Mouse (Mus musculus): ENCODE measurements around the gene Gm43517. TPM values are rescaled to one million over a fixed set of nuclear protein-coding genes. Genes with fewer than 3 reads are reported as not detected.

Gm43517 gene
- polyA plus RNA-seq, 1 experiment from 2014 or later: 2.4 TPM

- peak overlapping the region; percentile 92 for H3K9ac ChIP-seq
- WGBS: 2% methylated on average over 2 of the region's 2 CpGs
- H3K36me3 ChIP-seq (ENCODE audit: poor library complexity, severe bottlenecking): peaks cover 23% of the 10 kb centered on the region
- ATAC-seq: no peak
- no peaks in the 10 kb centered on the region for H3K4me1 ChIP-seq
- H3K4me2 ChIP-seq: peak overlapping the region; percentile 56
- peak overlapping the region; percentile 88 for H3K27ac ChIP-seq
- no peaks in the 10 kb centered on the region for H3K9me3 ChIP-seq (replicated peaks)
- H3K4me3 ChIP-seq: peak overlapping the region; percentile 66
- no peaks in the 10 kb centered on the region for H3K27me3 ChIP-seq
Measured at GRCm38 (mm10) chr12:49387856-49388598, 3.1 kb downstream of the Gm43517 start.

DNA sequence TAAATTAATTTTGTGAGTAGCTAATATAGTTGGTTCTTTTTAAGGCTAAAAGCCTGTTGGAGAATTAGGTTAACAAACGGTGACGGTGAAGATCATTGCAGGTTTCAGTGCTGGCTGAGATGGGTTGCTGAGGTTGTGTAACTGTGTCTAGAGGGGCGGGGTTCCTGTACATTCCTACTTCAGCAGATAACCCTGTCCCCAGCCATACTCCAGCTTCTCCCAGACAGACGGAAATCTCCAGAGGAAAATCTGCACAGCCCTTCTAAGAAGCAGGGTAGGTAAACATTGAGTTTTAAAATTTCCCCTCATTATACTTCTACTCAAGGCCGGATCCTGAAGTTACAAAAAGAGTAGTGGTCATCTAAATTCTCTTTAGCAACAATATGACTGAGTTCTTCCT lies 4.7 kb downstream of the Gm43517 start:
- Histone ChIP-seq H3K27me3 (no peaks in the 10 kb centered on the region; the same call in 1 of the 2 replicates), H3K9ac (peak overlapping the region; percentile 100)

GRCm38 (mm10) chr12:49390257-49390656 lies 5.3 kb downstream of the Gm43517 start:
- H3K27ac ChIP-seq: peak overlapping the region; percentile 99
- H3K27me3 ChIP-seq: no peaks in the 10 kb centered on the region; the same call in 1 of the 2 replicates
- H3K4me1 ChIP-seq: no peaks in the 10 kb centered on the region
- H3K9me3 ChIP-seq (replicated peaks): no peaks in the 10 kb centered on the region
- peak overlapping the region; percentile 100 for H3K9ac ChIP-seq
- 0% methylated on average over 13 of the region's 13 CpGs for WGBS
- peak overlapping the region; percentile 78 for H3K4me3 ChIP-seq
- ATAC-seq: peak; percentile 30
- H3K4me2 ChIP-seq: peak overlapping the region; percentile 69
- H3K36me3 ChIP-seq (ENCODE audit: poor library complexity, severe bottlenecking): peaks cover 19% of the 10 kb centered on the region

More for the DNA sequence above, 4.7 kb downstream of the Gm43517 start:
- H3K4me3 ChIP-seq: peak overlapping the region; percentile 78
- peak overlapping the region; percentile 99 for H3K27ac ChIP-seq
- no peaks in the 10 kb centered on the region for H3K9me3 ChIP-seq (replicated peaks)
- no peak for ATAC-seq
- peak overlapping the region; percentile 69 for H3K4me2 ChIP-seq
- H3K4me1 ChIP-seq: no peaks in the 10 kb centered on the region
- peaks cover 23% of the 10 kb centered on the region for H3K36me3 ChIP-seq (ENCODE audit: poor library complexity, severe bottlenecking)
- 3% methylated on average over 5 of the region's 5 CpGs for WGBS

GRCm38 (mm10) chr12:49390926-49391304 lies 5.9 kb downstream of the Gm43517 start:
- Histone ChIP-seq H3K27me3 (no peaks in the 10 kb centered on the region; the same call in 1 of the 2 replicates), H3K4me2 (peak overlapping the region; percentile 69), H3K9me3 (replicated peaks) (no peaks in the 10 kb centered on the region), H3K9ac (peak overlapping the region; percentile 100), H3K4me1 (no peaks in the 10 kb centered on the region), H3K27ac (peak overlapping the region; percentile 99), H3K4me3 (peak overlapping the region; percentile 78), H3K36me3 (ENCODE audit: poor library complexity, severe bottlenecking) (peaks cover 12% of the 10 kb centered on the region)
- under 1% methylated on average over 9 of the region's 9 CpGs for WGBS
- peak; percentile 40 for ATAC-seq

- H3K4me3 ChIP-seq: peak overlapping the region; percentile 78
- peaks cover 12% of the 10 kb centered on the region for H3K36me3 ChIP-seq (ENCODE audit: poor library complexity, severe bottlenecking)
- no peaks in the 10 kb centered on the region for H3K9me3 ChIP-seq (replicated peaks)
- H3K4me2 ChIP-seq: peak overlapping the region; percentile 69
- peak overlapping the region; percentile 100 for H3K9ac ChIP-seq
- peak; percentile 79 for ATAC-seq
- no peaks in the 10 kb centered on the region; the same call in 1 of the 2 replicates for H3K27me3 ChIP-seq
- no peaks in the 10 kb centered on the region for H3K4me1 ChIP-seq
- peak overlapping the region; percentile 99 for H3K27ac ChIP-seq
- WGBS: under 1% methylated on average over 42 of the region's 42 CpGs
Measured at GRCm38 (mm10) chr12:49391305-49392040, 6.5 kb downstream of the Gm43517 start.

DNA sequence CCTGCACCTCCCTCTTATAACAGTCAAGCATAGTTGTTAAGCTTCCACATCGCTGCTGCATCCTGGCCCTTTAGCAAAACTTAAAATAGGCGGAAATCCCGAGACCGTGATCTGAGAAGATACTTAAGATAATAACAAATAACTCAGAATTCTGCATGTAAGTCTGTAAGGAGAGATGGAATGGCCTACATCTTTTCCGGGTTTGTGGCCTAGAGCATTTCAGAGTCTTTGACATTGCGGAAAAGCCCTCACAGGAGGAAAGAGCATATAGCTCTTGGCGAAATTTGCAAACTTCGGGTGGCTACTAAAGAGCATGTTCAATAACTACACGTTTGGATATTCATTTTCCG lies 7.0 kb downstream of the Gm43517 start:
- WGBS: under 1% methylated on average over 10 of the region's 10 CpGs
- Histone ChIP-seq H3K27me3 (no peaks in the 10 kb centered on the region; the same call in 1 of the 2 replicates), H3K4me3 (peak overlapping the region; percentile 78), H3K4me2 (peak overlapping the region; percentile 69), H3K9me3 (replicated peaks) (no peaks in the 10 kb centered on the region), H3K4me1 (peaks cover 4% of the 10 kb centered on the region; the same call in 1 of the 2 replicates), H3K27ac (peak overlapping the region; percentile 99), H3K36me3 (ENCODE audit: poor library complexity, severe bottlenecking) (peaks cover 12% of the 10 kb centered on the region), H3K9ac (peak overlapping the region; percentile 100)
- no peak for ATAC-seq

- Histone ChIP-seq H3K4me1 (peaks cover 10% of the 10 kb centered on the region), H3K27ac (peak overlapping the region; percentile 99), H3K4me2 (peak overlapping the region; percentile 69), H3K9me3 (replicated peaks) (no peaks in the 10 kb centered on the region), H3K4me3 (peak overlapping the region; percentile 78), H3K9ac (peak overlapping the region; percentile 100), H3K27me3 (no peaks in the 10 kb centered on the region; the same call in 1 of the 2 replicates), H3K36me3 (ENCODE audit: poor library complexity, severe bottlenecking) (peaks cover 17% of the 10 kb centered on the region)
- no peak for ATAC-seq
- 2% methylated on average over 5 of the region's 5 CpGs for WGBS
Measured at GRCm38 (mm10) chr12:49392876-49393275, 7.9 kb downstream of the Gm43517 start.

GRCm38 (mm10) chr12:49393639-49394038 lies 8.7 kb downstream of the Gm43517 start:
- ATAC-seq: no peak
- Histone ChIP-seq H3K4me2 (peak overlapping the region; percentile 61), H3K9me3 (replicated peaks) (no peaks in the 10 kb centered on the region), H3K4me1 (peaks cover 11% of the 10 kb centered on the region), H3K4me3 (peak overlapping the region; percentile 46), H3K9ac (peak overlapping the region; percentile 84), H3K36me3 (ENCODE audit: poor library complexity, severe bottlenecking) (peaks cover 17% of the 10 kb centered on the region), H3K27me3 (no peaks in the 10 kb centered on the region; the same call in 1 of the 2 replicates), H3K27ac (peak overlapping the region; percentile 92)
- WGBS: 2% methylated on average over 3 of the region's 3 CpGs

DNA sequence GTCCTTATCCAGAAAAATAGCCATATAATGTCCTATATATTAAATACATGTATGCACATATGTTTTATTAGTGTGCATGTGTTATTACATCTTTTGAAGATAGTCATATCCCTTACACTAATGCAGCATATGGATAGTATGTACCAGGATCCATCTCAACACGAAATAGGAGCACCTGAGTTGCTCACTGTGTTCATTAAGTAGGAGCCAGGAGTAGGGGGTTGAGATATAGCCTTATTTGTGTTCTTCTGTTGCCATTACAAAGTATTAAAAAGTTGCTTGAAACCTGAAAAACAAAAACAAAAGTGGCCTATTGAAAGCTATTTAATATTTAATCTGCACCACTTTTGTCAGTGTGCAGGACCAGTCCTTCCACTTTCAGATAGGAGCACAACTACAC lies 9.2 kb downstream of the Gm43517 start:
- H3K4me3 ChIP-seq: peak overlapping the region; percentile 46
- H3K36me3 ChIP-seq (ENCODE audit: poor library complexity, severe bottlenecking): peaks cover 17% of the 10 kb centered on the region
- no peaks in the 10 kb centered on the region for H3K9me3 ChIP-seq (replicated peaks)
- H3K4me2 ChIP-seq: peak overlapping the region; percentile 69
- H3K27me3 ChIP-seq: no peaks in the 10 kb centered on the region; the same call in 1 of the 2 replicates
- 5% methylated on average over 1 of the region's 1 CpGs for WGBS
- peaks cover 13% of the 10 kb centered on the region for H3K4me1 ChIP-seq
- peak overlapping the region; percentile 84 for H3K9ac ChIP-seq
- no peak for ATAC-seq
- H3K27ac ChIP-seq: peak overlapping the region; percentile 95

DNA sequence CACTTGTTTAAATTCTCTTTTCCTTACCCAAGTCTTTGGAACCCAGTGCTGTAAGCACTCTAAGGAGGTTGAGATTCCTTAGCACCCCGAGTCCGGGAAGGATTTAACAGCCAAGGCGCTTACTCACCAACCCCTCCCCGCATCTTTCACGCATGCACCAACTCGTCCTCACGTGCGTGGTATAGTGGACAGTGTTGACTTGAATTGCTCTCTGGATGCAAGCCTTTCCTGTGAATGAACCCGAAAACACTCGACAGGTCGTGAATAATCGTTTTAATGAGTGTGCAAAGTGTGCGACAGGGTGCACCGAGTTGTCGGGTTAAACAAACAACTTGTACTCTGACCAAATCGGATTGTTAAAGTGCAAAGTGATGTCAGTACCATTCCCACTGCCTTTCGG lies 9.9 kb downstream of the Gm43517 start:
- Histone ChIP-seq H3K9ac (peak overlapping the region; percentile 84), H3K4me1 (peaks cover 16% of the 10 kb centered on the region), H3K36me3 (ENCODE audit: poor library complexity, severe bottlenecking) (peaks cover 17% of the 10 kb centered on the region), H3K4me2 (peak overlapping the region; percentile 69), H3K4me3 (peak overlapping the region; percentile 46), H3K27ac (peak overlapping the region; percentile 95), H3K9me3 (replicated peaks) (no peaks in the 10 kb centered on the region), H3K27me3 (no peaks in the 10 kb centered on the region; the same call in 1 of the 2 replicates)
- ATAC-seq: peak; percentile 48
- 1% methylated on average over 17 of the region's 17 CpGs for WGBS

GRCm38 (mm10) chr12:49395969-49396368 lies 11.0 kb downstream of the Gm43517 start:
- peak overlapping the region; percentile 26 for H3K4me3 ChIP-seq
- peak overlapping the region; percentile 50 for H3K4me2 ChIP-seq
- H3K27me3 ChIP-seq: no peaks in the 10 kb centered on the region; the same call in 1 of the 2 replicates
- peaks cover 25% of the 10 kb centered on the region for H3K4me1 ChIP-seq
- ATAC-seq: no peak
- WGBS: 6% methylated on average over 2 of the region's 2 CpGs
- H3K36me3 ChIP-seq (ENCODE audit: poor library complexity, severe bottlenecking): peaks cover 15% of the 10 kb centered on the region
- H3K9ac ChIP-seq: peak overlapping the region; percentile 64
- H3K27ac ChIP-seq: peak overlapping the region; percentile 59; the same call in 1 of the 2 replicates
- H3K9me3 ChIP-seq (replicated peaks): no peaks in the 10 kb centered on the region

- Histone ChIP-seq H3K4me2 (peak overlapping the region; percentile 59), H3K27ac (peak overlapping the region; percentile 79), H3K27me3 (no peaks in the 10 kb centered on the region; the same call in 1 of the 2 replicates)
Measured at GRCm38 (mm10) chr12:49396776-49397175, 11.8 kb downstream of the Gm43517 start.

More at GRCm38 (mm10) chr12:49396776-49397175, 11.8 kb downstream of the Gm43517 start:
- Histone ChIP-seq H3K36me3 (ENCODE audit: poor library complexity, severe bottlenecking) (peaks cover 7% of the 10 kb centered on the region), H3K4me3 (peak overlapping the region; percentile 31), H3K9ac (peak overlapping the region; percentile 76), H3K9me3 (replicated peaks) (no peaks in the 10 kb centered on the region), H3K4me1 (peaks cover 25% of the 10 kb centered on the region)
- 32% methylated on average over 1 of the region's 1 CpGs for WGBS
- no peak for ATAC-seq

Measured in forebrain, embryonic 13.5 days (tissue).